Mouse (Mus musculus): ENCODE measurements around the gene Gps2.
A peak's percentile ranks its signal among the peaks of the same experiment; 100 is the strongest.

- no peak for TF ChIP-seq EP300 (IDR thresholded peaks at IDR 0.05; ENCODE audit: low read depth)
- peak; percentile 80 for TF ChIP-seq CTCF (IDR thresholded peaks at IDR 0.05; ENCODE audit: low read depth)
Observed at GRCm38 (mm10) chr11:69883066-69883465, 30.6 kb upstream of the Gps2 start.
